Mouse (Mus musculus): ENCODE results near the gene Tmem189. TPM values are rescaled to one million over a fixed set of nuclear protein-coding genes. Genes with fewer than 3 reads are reported as not detected.
A peak's percentile ranks its signal among the peaks of the same experiment; 100 is the strongest.

The Tmem189 gene
- total RNA-seq, 4 experiments from 2014 or later = 11.8 to 13.1 (median 12.5) TPM

- no peak for DNase-seq (ENCODE audit: low spot score in 2 of 2)
Measured at GRCm38 (mm10) chr2:167683721-167684120, 5.9 kb downstream of the Tmem189 start.

- DNase-seq (ENCODE audit: low spot score in 2 of 2) = no peak
Measured at GRCm38 (mm10) chr2:167680657-167681056, 9.0 kb downstream of the Tmem189 start.

DNA sequence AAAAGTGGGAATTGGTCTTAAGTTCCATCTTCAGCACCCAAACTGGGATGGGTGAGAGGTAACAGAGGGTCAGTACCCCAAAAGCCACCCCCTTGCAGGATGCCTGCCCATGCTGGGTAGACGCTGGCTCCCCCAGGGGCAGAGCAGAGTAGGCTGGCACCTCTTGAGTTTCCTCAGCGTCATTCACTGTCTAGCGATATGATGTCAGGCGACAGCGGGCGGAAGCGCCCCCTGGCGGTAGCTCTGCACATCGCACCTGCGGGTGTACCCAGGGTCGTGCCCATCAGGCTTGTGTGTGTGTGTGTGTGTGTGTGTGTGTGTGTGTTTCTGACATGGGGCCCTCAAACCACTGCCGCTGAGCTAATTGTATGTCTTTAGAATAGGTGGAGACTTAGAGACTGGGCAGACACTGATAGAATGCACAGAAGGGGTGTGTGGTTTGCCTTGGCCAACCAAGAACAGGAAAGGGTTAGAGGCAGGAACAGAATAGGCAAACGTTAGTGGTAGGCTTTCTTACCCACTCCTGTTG is 9.7 kb downstream of the Tmem189 start:
- peak; percentile 68 to 69 for DNase-seq (ENCODE audit: low spot score in 2 of 2)

DNA sequence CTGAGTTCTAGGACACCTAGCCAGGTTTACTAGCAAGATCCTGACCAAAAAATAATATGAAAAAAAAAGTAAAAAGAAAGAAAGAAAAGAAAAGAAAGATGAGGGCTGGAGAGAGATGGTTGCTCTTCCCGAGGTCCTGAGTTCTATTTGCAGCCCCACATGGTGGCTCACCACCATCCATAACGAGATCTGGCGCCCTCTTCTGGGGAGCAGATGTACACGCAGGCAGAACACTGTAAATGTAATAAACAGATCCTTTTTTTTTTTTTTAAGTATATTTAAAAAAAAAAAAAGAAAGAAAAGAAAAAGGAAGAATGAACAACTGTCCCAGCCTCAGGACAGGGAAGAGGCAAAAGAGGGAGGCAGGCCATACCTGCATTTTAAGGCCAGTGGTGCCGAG is 11.0 kb downstream of the Tmem189 start:
- DNase-seq (ENCODE audit: low spot score in 2 of 2) = no peak

GRCm38 (mm10) chr2:167675120-167675909 is 14.3 kb downstream of the Tmem189 start:
- no peak for DNase-seq (ENCODE audit: low spot score in 2 of 2)

DNA sequence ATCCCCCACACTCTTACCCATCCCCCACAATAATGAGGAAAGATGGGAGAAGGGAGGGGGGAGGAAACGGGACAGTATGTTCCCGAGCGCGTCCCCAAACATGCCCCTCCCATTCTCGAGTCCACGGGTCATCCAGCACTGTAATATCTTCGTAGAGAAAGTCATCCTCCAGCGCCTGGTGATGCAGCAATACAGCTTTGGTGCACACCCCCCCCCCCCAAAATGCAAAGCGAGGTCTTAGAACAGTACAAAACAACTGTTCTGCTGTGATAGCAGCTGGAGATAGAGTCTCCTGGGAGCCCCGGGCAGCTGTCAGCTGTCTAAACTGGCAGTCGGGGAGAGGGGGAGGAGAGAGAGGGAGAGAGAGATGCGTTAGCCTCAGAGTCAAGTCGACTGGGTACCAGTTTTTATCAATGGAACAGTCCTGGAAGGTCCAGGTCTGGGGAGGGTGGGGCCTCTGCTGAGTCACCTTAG is 17.4 kb downstream of the Tmem189 start:
- DNase-seq (ENCODE audit: low spot score in 2 of 2) = no peak

- no peak for DNase-seq (ENCODE audit: low spot score in 2 of 2)
Measured at GRCm38 (mm10) chr2:167671101-167671633, 18.5 kb downstream of the Tmem189 start.

DNA sequence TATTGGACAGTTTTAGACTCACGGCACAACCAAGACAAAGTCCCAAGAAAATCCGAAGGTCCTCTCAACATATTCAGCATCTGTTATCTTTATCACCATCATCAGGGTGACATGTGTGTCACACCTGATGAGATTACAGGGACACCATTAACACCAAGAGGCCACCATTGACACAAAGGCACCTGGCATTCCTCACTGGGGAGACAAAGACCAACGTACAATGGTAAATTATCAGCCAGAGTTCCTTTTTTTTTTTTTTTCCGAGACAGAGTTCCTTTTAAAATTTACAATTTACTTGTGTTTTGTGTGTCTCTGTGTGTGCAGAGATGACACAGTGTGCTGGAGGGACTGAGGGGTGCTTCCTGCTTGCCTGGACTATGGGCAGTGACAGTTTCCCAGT is 20.2 kb downstream of the Tmem189 start:
- DNase-seq (ENCODE audit: low spot score in 2 of 2) = no peak

- no peak for DNase-seq (ENCODE audit: low spot score in 2 of 2)
Measured at GRCm38 (mm10) chr2:167668426-167668825, 21.2 kb downstream of the Tmem189 start.

- DNase-seq (ENCODE audit: low spot score in 2 of 2) = no peak
Measured at GRCm38 (mm10) chr2:167665972-167666713, 23.5 kb downstream of the Tmem189 start.

- no peak for DNase-seq (ENCODE audit: low spot score in 2 of 2)
Measured at GRCm38 (mm10) chr2:167662713-167663112, 26.9 kb downstream of the Tmem189 start.

GRCm38 (mm10) chr2:167661270-167662203 is 28.1 kb downstream of the Tmem189 start, which contains the start of gene Gm20431:
Gm20431 (minus strand) TSS chr2:167661496.
- DNase-seq (ENCODE audit: low spot score in 2 of 2) = peak; percentile 88 to 95

DNA sequence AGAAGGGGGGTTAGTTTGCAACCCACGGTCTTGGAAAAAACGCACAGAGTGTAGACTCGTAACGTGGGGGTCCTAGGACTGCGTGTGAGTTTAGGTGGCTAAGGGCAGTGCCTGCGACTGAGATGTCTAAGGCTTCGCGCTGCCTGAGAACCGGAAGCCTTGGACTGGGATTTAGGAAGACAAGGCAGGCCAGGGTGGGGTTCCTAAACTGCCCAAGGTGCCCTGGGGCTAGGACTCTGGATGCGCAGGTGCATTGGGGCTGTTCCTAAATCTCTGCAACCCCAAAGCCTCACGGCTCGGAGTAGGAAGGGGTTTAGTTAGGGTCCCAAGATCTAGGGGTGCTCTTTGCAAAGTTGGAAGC is 29.0 kb downstream of the Tmem189 start:
- DNase-seq (ENCODE audit: low spot score in 2 of 2) = no peak

GRCm38 (mm10) chr2:167659847-167660610 is 29.6 kb downstream of the Tmem189 start:
- DNase-seq (ENCODE audit: low spot score in 2 of 2) = peak; percentile 43 to 51

DNA sequence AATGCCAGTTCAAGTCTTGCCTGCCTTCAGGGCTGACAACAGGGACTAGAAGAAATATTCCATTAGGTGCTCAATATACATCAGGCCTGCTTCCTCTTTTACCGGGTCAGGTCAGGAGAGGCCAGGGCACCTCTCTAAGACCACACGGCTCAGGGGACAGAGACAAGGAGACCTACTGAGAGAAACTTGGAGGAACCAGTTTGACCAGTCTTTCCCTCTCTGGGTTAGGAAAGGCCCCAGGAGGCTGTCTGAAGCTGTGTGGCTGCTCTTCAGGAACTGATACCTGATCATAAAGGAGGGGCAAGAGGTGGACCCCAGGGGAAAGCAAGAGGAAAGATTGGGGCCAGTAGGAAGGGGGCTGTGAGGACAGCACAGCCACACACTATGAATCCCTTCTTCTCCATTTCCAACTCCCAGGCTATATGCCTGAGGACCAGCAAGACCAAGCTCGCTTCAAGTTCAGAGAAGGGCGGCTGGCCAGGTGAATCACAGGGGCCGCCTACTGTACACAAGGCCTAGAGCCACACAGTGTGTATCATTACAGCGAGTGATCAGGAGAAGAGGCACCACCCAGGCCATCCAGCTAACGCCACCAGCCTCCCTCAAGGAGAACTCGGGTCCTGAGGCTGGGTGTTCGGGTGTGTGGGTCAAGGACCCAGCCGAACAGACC is 30.3 kb downstream of the Tmem189 start:
- DNase-seq (ENCODE audit: low spot score in 2 of 2) = no peak

DNA sequence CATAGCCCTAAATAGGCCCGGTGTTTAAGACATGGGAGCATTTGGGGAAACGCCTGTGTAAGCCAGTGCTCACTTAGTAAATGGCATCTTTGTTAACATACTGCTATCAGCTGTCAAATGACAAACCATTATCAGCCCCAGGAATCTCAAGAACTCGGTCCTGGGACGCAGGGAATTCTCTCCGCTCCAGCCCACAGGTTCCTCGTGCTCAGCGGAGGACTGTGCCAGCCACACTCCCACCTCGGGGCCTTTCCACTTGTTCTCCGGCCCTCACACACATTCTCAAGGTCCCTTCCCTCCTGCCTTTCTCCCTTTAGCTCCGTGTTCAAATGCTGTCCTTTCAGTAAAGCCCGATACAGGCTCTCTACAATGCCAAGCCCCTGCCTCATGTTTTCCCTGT is 30.9 kb downstream of the Tmem189 start:
- DNase-seq (ENCODE audit: low spot score in 2 of 2) = no peak

DNA sequence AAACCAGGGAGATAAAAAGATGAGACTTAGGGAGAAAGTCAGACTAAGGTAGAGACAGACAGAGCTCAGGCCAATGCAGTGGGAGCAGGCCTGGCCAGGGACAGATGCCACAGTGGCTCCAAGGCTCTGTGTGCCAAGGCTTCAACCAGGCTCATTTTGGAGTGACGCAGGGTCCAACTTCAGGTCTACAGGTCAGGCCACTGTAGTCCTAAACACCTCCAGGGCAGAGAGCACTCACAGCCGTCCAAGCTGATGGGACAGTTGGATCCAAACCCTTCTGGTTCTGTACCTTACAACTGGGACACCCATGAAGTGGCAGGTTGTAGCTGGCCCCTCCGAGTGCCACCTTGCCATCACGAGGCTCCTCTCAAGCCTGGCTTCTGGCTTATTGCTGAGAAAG is 31.6 kb downstream of the Tmem189 start:
- no peak for DNase-seq (ENCODE audit: low spot score in 2 of 2)

DNA sequence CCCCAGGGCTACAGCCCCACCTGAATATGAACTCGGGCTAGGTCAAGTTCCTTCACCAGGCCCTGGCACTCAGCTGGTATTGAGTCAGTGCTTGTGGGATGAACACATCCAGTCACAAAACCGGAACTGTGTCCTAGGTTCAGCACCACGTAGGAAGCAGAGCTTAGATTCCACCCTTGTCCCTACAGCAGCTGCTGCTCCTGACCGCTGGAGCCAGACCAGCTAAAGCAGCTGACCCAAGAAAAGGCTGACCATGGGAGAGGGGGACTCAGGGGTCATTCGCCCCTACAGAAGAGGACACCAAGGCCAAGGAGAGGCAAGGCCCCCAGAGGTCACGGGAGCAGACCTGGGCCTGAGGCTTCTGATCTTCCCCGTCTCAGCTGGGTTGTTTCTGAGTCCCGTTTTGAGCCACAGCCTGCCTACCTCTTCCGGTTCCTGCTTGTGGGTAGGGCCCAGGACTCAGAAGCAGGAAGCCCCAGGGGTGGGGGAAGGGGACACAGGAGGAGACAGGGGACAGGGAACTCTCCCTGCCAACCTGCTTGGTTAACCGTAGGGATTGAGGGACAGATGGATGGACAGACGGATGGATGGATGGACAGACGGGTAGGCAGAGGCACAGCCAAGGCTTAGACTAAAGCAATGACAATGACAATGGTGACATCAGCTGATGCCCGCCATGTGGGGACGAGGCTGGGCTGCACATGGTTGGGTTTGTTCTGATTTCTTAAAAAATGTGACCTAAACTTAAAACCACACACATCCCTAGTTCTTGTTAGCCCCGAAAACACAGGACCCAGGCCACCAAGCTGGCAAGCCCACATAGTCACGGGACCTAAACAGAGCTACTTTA is 32.8 kb downstream of the Tmem189 start:
- no peak for DNase-seq (ENCODE audit: low spot score in 2 of 2)
